Mouse (Mus musculus): ENCODE results near the gene Ces2e. TPM values are rescaled to one million over a fixed set of nuclear protein-coding genes. Genes with fewer than 3 reads are reported as not detected.
"Not testable (repeated sequence)": the region's sequence is repeated elsewhere in the genome, so short reads cannot be mapped to it uniquely, and the experiment has no call there.

Ces2e gene
- not detected in 2 replicates for polyA plus RNA-seq (2014; fragmentation: Nextera tagmentation; extraction: Ambion mirVana)

DNA sequence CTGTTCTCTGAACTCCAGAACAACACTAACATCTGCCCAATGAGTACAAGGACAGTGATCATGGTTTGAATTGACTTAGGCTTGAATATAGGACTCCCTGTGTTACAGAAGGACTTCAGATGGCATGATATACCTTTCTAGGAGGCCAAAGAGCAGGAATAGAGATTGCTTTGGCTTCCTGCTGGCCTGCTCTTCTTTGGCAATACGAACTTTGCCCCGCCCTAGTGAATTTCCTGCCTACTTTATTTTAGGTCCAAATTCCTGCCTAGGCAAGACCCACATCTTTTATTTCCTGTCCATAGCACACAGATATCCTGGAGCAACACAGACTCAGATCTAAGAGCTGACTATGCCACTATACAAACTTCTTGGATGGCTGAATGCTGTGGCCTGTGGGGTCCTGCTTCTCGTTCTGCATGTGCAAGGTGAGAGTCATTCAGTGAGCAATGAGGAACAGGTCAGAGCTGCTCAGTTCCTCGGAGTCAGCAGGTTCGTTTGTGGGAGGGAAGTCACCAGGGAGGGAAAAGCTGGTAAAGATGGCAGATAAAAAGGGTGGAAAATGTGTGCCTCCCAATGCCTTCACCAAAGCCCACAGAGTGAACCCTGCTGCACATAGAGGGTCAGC, at the start of gene Ces2e:
Ces2e (plus strand) TSS at position 289 of the 625 bp plus-strand sequence.
- H3K4me1 ChIP-seq (ENCODE audit: control insufficient read depth, insufficient read depth, low read length): no peaks in the 10 kb centered on the region
- WGBS: 72% methylated on average over 5 of the region's 5 CpGs
- DNase-seq (ENCODE audit: low spot score) (no peak), ATAC-seq (ENCODE audit: insufficient number of reproducible peaks, low FRiP score, low TSS enrichment, low read depth) (no peak)
- H3K4me3 ChIP-seq (ENCODE audit: low read depth, low read length): no peak within 1 kb of the TSS
- no peak within 1 kb of the TSS for H3K4me2 ChIP-seq (ENCODE audit: low read depth, severe bottlenecking)
- no peak within 1 kb of the TSS for H3K27ac ChIP-seq (replicated peaks; ENCODE audit: low read depth, low read length)
- H3K27me3 ChIP-seq (ENCODE audit: control insufficient read depth, insufficient read depth, low read length): no peaks in the 10 kb centered on the region
- no peaks in the 10 kb centered on the region for H3K9me3 ChIP-seq (ENCODE audit: control insufficient read depth, low read length)
- no peaks in the 10 kb centered on the region for H3K36me3 ChIP-seq (ENCODE audit: control insufficient read depth, insufficient read depth, low read length)
- no peak within 1 kb of the TSS for H3K9ac ChIP-seq (ENCODE audit: low read length)

DNA sequence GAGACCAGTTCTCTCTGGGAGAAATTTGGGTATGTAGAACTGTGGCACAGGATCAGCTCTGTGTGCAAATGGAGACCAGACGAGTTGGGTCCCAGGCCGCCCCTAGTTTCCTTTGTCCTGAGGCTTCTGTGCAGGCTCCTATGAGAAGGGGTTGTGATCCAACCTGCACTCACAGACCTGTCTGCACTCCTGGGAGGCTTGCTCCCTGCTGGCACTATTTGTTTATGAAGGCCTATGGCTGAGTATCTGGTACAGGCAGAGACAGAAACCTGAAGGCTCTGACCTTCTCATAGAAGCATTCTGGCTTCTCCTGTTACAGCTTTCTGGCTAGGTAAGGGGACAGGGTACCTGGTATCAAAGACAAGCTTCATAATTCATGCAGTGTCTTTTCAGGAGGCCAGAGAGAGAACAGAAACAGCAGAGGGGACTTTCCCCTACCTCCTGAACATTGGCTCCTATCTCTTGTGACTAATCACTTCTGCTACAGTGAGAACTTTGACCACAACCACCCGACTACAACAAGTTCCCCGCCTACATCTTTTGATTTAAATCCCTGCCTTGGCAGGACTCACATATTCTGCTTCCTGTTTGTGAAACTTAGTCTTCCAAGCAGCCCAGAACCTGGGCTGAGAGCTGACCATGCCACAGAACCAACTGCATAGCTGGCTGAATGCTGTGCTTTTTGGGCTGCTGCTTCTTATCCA, 39.7 kb upstream of the Ces2e start:
- not testable (repeated sequence) for H3K4me1 ChIP-seq (ENCODE audit: control insufficient read depth, insufficient read depth, low read length); H3K4me3 ChIP-seq (ENCODE audit: low read depth, low read length); H3K9ac ChIP-seq (ENCODE audit: low read length); DNase-seq (ENCODE audit: low spot score); ATAC-seq (ENCODE audit: insufficient number of reproducible peaks, low FRiP score, low TSS enrichment, low read depth); H3K9me3 ChIP-seq (ENCODE audit: control insufficient read depth, low read length); H3K4me2 ChIP-seq (ENCODE audit: low read depth, severe bottlenecking); H3K27me3 ChIP-seq (ENCODE audit: control insufficient read depth, insufficient read depth, low read length); H3K36me3 ChIP-seq (ENCODE audit: control insufficient read depth, insufficient read depth, low read length); H3K27ac ChIP-seq (replicated peaks; ENCODE audit: low read depth, low read length)
- WGBS: no CpG with 5 or more reads among the region's 4 CpGs

DNA sequence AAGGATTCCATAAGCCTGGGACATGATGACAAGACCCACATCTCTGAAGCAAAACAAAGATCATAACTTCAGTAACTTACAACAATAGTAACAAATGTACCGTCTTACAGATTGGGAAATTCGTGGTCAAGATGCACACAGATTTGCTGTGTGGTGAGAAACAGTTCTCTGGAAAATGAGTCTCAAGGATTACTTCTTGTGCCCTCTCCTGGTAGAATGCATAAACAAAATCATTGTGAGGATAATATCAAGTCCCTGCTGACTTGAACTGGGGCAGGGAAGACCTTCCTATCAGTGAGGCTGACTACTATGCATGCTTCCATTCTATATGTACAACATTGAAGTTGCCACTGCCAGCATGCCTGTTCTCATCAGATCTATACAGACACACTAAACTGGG, 24.3 kb upstream of the Ces2e start:
- WGBS: 83% methylated on average over 2 of the region's 2 CpGs

DNA sequence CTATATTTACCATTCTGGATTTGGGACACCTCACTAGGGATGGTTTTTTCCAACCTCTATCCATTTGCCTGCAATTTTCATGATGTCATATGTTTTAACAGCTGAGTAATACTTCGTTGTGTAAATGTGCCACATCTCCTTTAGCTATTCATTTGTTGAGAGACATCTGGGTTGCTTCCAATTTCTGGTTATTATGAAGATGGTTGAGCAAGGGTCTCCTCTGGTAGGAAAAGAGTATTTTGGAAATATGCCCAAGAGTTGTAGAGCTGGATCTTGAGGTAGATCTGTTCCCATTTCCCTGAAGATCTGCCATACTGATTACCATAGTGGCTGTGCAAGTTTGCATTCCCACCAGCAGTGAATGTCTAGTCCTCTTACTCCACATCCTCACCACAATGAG, 18.9 kb upstream of the Ces2e start:
- H3K27ac ChIP-seq (replicated peaks; ENCODE audit: low read depth, low read length): no peak overlapping the region
- ATAC-seq (ENCODE audit: insufficient number of reproducible peaks, low FRiP score, low TSS enrichment, low read depth) (no peak), DNase-seq (ENCODE audit: low spot score) (no peak)
- H3K9ac ChIP-seq (ENCODE audit: low read length): no peak overlapping the region
- H3K27me3 ChIP-seq (ENCODE audit: control insufficient read depth, insufficient read depth, low read length): no peaks in the 10 kb centered on the region
- no peak overlapping the region for H3K4me2 ChIP-seq (ENCODE audit: low read depth, severe bottlenecking)
- H3K36me3 ChIP-seq (ENCODE audit: control insufficient read depth, insufficient read depth, low read length): no peaks in the 10 kb centered on the region
- H3K4me1 ChIP-seq (ENCODE audit: control insufficient read depth, insufficient read depth, low read length): no peaks in the 10 kb centered on the region
- 51% methylated on average over 1 of the region's 1 CpGs for WGBS
- no peak overlapping the region for H3K4me3 ChIP-seq (ENCODE audit: low read depth, low read length)
- no peaks in the 10 kb centered on the region for H3K9me3 ChIP-seq (ENCODE audit: control insufficient read depth, low read length)

More for the DNA sequence above, 24.3 kb upstream of the Ces2e start:
- no peaks in the 10 kb centered on the region for H3K36me3 ChIP-seq (ENCODE audit: control insufficient read depth, insufficient read depth, low read length)
- H3K4me2 ChIP-seq (ENCODE audit: low read depth, severe bottlenecking): no peak overlapping the region
- DNase-seq (ENCODE audit: low spot score) (no peak), ATAC-seq (ENCODE audit: insufficient number of reproducible peaks, low FRiP score, low TSS enrichment, low read depth) (no peak)
- H3K27me3 ChIP-seq (ENCODE audit: control insufficient read depth, insufficient read depth, low read length): no peaks in the 10 kb centered on the region
- H3K4me1 ChIP-seq (ENCODE audit: control insufficient read depth, insufficient read depth, low read length): no peaks in the 10 kb centered on the region
- no peak overlapping the region for H3K27ac ChIP-seq (replicated peaks; ENCODE audit: low read depth, low read length)
- no peak overlapping the region for H3K4me3 ChIP-seq (ENCODE audit: low read depth, low read length)
- H3K9me3 ChIP-seq (ENCODE audit: control insufficient read depth, low read length): no peaks in the 10 kb centered on the region
- H3K9ac ChIP-seq (ENCODE audit: low read length): no peak overlapping the region

DNA sequence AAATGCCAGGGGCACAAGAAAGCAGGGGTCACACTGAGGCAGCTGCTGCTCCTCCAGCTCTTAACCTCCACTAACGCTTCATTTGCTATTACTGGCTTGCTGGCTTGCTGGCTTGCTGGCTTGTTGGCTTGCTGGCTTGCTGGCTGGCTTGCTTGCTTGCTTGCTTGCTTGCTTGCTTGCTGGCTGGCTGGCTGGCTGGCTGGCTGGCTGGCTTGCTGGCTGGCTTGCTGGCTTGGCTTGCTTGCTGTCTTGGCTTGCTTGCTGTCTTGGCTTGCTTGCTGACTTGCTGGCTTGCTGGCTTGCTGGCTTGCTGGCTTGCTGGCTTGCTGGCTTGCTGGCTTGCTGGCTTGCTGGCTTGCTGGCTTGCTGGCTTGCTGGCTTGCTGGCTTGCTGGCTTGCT, 17.0 kb upstream of the Ces2e start:
- not testable (repeated sequence) for ATAC-seq (ENCODE audit: insufficient number of reproducible peaks, low FRiP score, low TSS enrichment, low read depth); H3K27ac ChIP-seq (replicated peaks; ENCODE audit: low read depth, low read length); H3K27me3 ChIP-seq (ENCODE audit: control insufficient read depth, insufficient read depth, low read length); H3K4me2 ChIP-seq (ENCODE audit: low read depth, severe bottlenecking); H3K4me3 ChIP-seq (ENCODE audit: low read depth, low read length); H3K36me3 ChIP-seq (ENCODE audit: control insufficient read depth, insufficient read depth, low read length); H3K9ac ChIP-seq (ENCODE audit: low read length); DNase-seq (ENCODE audit: low spot score); H3K4me1 ChIP-seq (ENCODE audit: control insufficient read depth, insufficient read depth, low read length); H3K9me3 ChIP-seq (ENCODE audit: control insufficient read depth, low read length)
- WGBS: 89% methylated on average over 1 of the region's 1 CpGs

DNA sequence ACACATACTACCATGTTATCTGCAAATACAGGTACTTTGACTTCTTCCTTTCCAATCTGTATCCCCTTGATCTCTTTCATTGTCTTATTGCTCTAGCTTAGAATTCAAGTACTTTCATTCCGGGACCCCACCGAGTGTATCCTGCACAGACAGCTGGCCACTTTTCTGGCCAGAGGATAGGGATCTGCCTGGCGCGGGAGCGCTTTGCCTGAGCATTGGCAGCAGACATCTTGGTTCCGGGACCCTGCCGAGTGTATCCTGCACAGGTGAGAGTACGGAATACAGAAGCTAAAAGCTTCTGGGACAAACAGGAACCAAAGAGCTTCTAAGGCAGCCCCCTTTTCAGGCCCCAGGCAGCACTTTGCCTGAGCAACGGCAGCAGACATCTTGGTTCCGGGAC, 16.4 kb upstream of the Ces2e start:
- not testable (repeated sequence) for H3K9me3 ChIP-seq (ENCODE audit: control insufficient read depth, low read length); H3K36me3 ChIP-seq (ENCODE audit: control insufficient read depth, insufficient read depth, low read length); H3K9ac ChIP-seq (ENCODE audit: low read length); H3K4me2 ChIP-seq (ENCODE audit: low read depth, severe bottlenecking); DNase-seq (ENCODE audit: low spot score); H3K4me3 ChIP-seq (ENCODE audit: low read depth, low read length); ATAC-seq (ENCODE audit: insufficient number of reproducible peaks, low FRiP score, low TSS enrichment, low read depth); H3K27ac ChIP-seq (replicated peaks; ENCODE audit: low read depth, low read length); H3K4me1 ChIP-seq (ENCODE audit: control insufficient read depth, insufficient read depth, low read length); H3K27me3 ChIP-seq (ENCODE audit: control insufficient read depth, insufficient read depth, low read length)
- WGBS: 93% methylated on average over 10 of the region's 10 CpGs

DNA sequence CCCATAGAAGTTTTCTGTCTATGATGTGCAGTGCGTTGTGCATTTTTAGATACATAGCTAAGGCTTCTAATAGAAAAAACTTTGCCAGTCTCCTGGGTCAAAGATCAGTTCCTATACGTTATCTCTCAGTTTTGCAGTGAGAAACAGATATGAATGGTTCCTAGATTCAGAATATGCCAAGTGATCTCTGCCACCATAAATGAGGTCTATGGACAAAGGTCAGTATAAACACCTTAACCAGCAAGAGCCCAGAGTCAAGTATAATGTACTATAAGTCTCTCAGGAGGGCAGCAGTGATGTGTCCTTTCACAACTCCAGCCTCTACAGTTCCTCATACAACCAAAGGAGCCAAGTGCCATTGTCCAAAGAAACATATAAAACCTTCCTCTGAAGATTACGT, 1.2 kb downstream of the Ces2e start:
- H3K4me2 ChIP-seq (ENCODE audit: low read depth, severe bottlenecking): no peak overlapping the region
- no peaks in the 10 kb centered on the region; the same call in 1 of the 2 replicates for H3K9me3 ChIP-seq (ENCODE audit: control insufficient read depth, low read length)
- no peaks in the 10 kb centered on the region for H3K27me3 ChIP-seq (ENCODE audit: control insufficient read depth, insufficient read depth, low read length)
- no peak overlapping the region for H3K27ac ChIP-seq (replicated peaks; ENCODE audit: low read depth, low read length)
- no peak for DNase-seq (ENCODE audit: low spot score)
- no peak overlapping the region for H3K4me3 ChIP-seq (ENCODE audit: low read depth, low read length)
- no peak for ATAC-seq (ENCODE audit: insufficient number of reproducible peaks, low FRiP score, low TSS enrichment, low read depth)
- no peaks in the 10 kb centered on the region for H3K4me1 ChIP-seq (ENCODE audit: control insufficient read depth, insufficient read depth, low read length)
- no peak overlapping the region for H3K9ac ChIP-seq (ENCODE audit: low read length)
- 90% methylated on average over 3 of the region's 3 CpGs for WGBS
- H3K36me3 ChIP-seq (ENCODE audit: control insufficient read depth, insufficient read depth, low read length): no peaks in the 10 kb centered on the region

DNA sequence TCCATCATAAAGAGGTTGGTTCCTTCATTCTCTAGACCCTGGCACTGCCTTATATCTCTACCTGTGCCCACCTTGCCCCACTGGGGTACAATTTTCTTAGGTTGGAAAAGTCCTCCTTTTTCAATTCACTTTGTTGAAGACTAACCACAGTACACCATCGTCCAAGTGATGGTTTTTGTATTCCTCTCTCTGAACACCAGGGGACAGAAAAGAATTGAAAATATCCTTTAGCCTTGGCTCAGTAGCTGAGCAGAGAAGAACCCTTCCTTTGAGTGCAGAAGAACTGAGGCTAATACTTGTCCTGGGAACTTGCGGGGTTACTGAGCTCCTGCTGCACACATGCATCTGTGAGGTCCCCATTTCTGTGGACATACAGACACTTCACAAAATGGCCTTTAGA, 18.6 kb downstream of the Ces2e start:
- H3K9ac ChIP-seq (ENCODE audit: low read length): no peak overlapping the region
- 85% methylated on average over 2 of the region's 2 CpGs for WGBS
- H3K27ac ChIP-seq (replicated peaks; ENCODE audit: low read depth, low read length): no peak overlapping the region
- no peak for ATAC-seq (ENCODE audit: insufficient number of reproducible peaks, low FRiP score, low TSS enrichment, low read depth)
- no peaks in the 10 kb centered on the region for H3K36me3 ChIP-seq (ENCODE audit: control insufficient read depth, insufficient read depth, low read length)
- no peaks in the 10 kb centered on the region for H3K4me1 ChIP-seq (ENCODE audit: control insufficient read depth, insufficient read depth, low read length)
- no peaks in the 10 kb centered on the region for H3K27me3 ChIP-seq (ENCODE audit: control insufficient read depth, insufficient read depth, low read length)
- DNase-seq (ENCODE audit: low spot score): no peak
- H3K4me2 ChIP-seq (ENCODE audit: low read depth, severe bottlenecking): no peak overlapping the region
- no peaks in the 10 kb centered on the region for H3K9me3 ChIP-seq (ENCODE audit: control insufficient read depth, low read length)
- H3K4me3 ChIP-seq (ENCODE audit: low read depth, low read length): no peak overlapping the region
